Mouse (Mus musculus): ENCODE results near the gene Ece1. TPM values are rescaled to one million over a fixed set of nuclear protein-coding genes. Genes with fewer than 3 reads are reported as not detected.

The Ece1 gene
- total RNA-seq, 2 experiments from 2014 or later: 12.5 to 25.4 TPM

GRCm38 (mm10) chr4:137879383-137880156 is 17.5 kb downstream of the Ece1 start:
- ATAC-seq (ENCODE audit: poor library complexity, severe bottlenecking): peak; percentile 65

- ATAC-seq (ENCODE audit: poor library complexity, severe bottlenecking): no peak
These were observed 19.4 kb downstream of the Ece1 start for GRCm38 (mm10) chr4:137881445-137881844.

GRCm38 (mm10) chr4:137882663-137883062 is 20.6 kb downstream of the Ece1 start:
- no peak for ATAC-seq (ENCODE audit: poor library complexity, severe bottlenecking)

DNA sequence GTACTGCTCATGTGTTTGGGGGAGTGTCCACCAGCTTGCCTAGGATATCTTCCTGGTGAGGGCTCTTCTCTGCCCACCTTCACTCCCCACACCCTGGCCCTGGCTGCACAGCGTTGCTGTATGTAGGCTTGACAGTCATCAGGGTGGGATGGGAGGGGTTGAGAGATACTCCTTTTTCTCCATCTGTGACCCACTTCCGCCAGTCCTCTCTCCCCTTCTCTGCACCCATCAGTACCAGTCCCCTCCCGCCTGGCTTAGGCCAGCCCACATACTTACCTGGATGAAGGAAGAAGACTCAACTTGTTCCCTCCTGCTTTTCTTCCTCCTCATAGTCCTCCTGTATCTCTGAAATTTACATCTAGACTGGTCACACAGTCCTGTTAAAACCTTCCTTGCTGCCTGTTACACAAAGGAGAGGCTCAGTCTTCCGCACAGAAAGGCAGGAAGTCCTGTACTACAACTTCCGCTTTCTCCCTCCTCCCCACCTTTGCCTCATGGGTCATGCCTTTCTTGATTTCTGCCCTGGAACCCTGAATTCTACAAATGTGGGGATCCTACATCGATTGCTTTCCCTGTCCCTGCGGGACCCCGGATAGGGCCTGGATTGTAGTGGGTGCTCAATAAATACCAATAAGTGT is 21.6 kb downstream of the Ece1 start:
- ATAC-seq (ENCODE audit: poor library complexity, severe bottlenecking): peak; percentile 86

DNA sequence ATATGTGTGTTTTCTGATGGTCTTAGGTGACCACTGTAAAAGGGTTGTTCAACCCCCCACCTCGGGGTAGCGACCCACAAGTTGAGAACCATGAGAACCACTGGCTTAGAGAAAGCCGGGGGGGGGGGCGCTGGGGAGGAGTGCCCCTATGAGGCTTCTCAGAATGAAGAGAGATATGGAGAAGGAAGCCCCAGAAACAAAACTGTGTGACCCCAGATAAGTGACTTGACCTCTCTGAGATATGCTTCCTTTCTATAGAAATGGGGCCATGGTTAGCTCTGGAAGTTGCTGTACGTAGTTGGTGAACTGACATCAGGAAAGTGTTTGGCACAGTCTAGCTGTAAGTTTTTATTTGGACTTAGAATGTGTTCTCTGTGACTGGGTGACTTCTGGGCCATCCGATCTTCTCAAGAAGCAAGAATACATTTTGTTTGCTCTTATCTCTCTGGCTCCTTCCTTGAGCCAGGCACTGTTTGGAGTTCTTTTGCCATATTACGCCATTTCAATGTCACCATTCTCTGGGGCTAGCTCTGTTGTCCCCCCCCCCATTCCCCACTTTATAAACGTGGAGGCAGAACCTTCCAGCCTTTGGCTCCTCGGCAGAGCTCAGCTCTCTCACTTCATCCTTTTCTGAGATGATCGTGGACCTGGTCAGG is 25.4 kb downstream of the Ece1 start:
- no peak for ATAC-seq (ENCODE audit: poor library complexity, severe bottlenecking)

GRCm38 (mm10) chr4:137887993-137888388 is 26.0 kb downstream of the Ece1 start:
- ATAC-seq (ENCODE audit: poor library complexity, severe bottlenecking): no peak

- ATAC-seq (ENCODE audit: poor library complexity, severe bottlenecking): peak; percentile 93
These were observed 28.6 kb downstream of the Ece1 start for GRCm38 (mm10) chr4:137890596-137890995.

- ATAC-seq (ENCODE audit: poor library complexity, severe bottlenecking): no peak
These were observed 29.6 kb downstream of the Ece1 start for GRCm38 (mm10) chr4:137891553-137892145.

DNA sequence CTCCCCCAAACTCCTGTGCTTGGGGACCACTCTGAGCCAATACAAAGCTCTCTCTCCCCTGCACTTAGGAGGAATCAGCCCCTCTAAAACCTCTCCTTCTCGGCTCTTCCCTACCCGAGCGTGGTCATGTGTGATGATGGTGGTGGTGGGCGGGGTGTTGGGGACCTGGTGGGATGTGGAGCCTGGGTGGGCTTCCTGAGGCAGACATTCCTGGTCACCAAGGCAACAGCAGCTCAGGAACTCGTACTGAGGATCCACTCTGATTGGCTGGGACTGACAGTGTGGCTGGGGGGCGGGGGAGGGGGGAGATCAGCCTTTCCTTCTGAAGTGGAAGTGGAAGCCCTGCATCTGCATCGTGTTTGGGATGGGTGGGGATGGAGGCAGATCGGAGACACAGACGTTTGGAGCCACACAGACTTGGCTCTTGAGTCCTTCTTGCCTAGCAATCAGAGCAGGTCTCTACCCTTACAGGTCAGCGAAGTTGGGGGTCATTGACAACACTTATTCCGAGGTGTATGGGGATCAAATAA is 30.7 kb downstream of the Ece1 start:
- no peak for ATAC-seq (ENCODE audit: poor library complexity, severe bottlenecking)

DNA sequence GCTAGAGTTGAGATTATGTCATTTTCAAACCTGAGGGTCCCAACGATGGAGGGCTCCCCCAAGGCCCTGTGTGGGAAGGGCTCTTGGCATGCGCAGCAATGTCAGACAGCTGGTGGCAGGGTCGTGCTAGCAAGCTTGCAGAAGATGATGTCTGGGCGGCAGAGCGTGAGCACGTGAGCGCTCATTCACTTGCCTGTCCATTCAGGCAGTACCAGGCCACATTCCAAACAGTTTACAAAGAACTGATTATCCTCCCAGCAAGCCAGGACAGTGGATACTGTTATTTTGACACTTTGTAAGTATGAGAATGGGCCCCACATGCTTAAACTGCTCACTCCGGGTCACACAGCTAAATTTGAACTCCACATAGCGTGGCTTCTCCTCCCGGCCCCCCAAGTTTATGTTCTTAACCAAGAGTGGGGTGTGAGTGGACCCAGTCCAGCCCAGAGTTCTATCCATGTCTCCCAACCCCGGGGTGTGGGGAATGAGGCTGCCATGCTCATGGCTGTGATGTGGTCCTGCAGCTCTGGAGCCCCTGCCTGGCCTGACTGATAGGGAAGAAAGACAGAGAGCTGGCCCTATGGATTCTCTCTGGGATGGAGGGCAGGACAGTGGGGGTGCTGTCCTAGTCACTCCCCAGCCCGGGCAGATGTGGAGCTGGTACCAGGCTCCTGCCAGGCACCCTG is 34.7 kb downstream of the Ece1 start:
- no peak for ATAC-seq (ENCODE audit: poor library complexity, severe bottlenecking)

GRCm38 (mm10) chr4:137897298-137897612 is 35.2 kb downstream of the Ece1 start:
- ATAC-seq (ENCODE audit: poor library complexity, severe bottlenecking): no peak

- no peak for ATAC-seq (ENCODE audit: poor library complexity, severe bottlenecking)
These were observed 36.5 kb downstream of the Ece1 start for GRCm38 (mm10) chr4:137898490-137898889.

DNA sequence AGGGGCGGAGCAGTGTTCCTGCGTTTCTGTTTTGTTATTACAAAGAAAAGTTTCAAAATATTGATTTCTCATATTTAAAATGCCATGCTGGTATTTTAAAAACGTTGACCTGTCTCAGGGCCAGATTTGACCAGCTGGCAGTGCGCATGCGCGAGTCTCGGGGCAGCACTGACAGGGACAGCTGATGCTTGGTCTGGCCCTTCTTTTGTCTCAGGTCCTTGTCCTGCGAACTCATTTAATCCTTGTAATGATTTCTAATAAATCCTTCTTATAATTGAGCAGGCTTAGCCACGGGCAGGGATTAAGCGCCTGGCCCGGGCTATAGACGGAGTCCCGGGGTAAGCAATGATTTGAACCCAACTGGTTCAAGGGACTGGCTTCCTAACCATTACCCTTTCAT is 40.2 kb downstream of the Ece1 start:
- no peak for ATAC-seq (ENCODE audit: poor library complexity, severe bottlenecking)

GRCm38 (mm10) chr4:137902873-137903272 is 40.8 kb downstream of the Ece1 start:
- no peak for ATAC-seq (ENCODE audit: poor library complexity, severe bottlenecking)

GRCm38 (mm10) chr4:137904956-137905551 is 43.0 kb downstream of the Ece1 start:
- no peak for ATAC-seq (ENCODE audit: poor library complexity, severe bottlenecking)

- ATAC-seq (ENCODE audit: poor library complexity, severe bottlenecking): no peak
These were observed 45.9 kb downstream of the Ece1 start for GRCm38 (mm10) chr4:137907979-137908378.

DNA sequence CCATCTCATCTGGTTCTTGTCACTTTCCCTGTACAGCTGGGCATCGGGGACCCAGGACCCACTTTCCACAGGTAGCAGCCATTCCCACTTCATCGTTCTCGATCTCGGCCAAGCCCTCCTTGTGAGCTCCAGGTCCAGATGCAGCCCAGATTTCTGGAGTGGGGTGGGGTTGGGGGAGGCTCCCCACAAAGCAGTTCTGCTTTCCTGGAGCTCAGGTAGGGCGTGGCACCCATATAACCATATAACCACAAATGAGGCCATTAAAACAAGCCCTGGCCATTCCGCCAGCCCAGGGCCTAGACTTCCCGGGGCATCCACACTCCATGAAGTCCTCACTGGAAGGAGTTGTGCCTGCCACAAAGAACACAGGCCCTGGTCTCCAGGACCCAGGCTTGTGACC is 46.5 kb downstream of the Ece1 start:
- peak; percentile 38; the same call in 1 of the 2 replicates for ATAC-seq (ENCODE audit: poor library complexity, severe bottlenecking)

GRCm38 (mm10) chr4:137908915-137909314 is 46.9 kb downstream of the Ece1 start:
- ATAC-seq (ENCODE audit: poor library complexity, severe bottlenecking): no peak

DNA sequence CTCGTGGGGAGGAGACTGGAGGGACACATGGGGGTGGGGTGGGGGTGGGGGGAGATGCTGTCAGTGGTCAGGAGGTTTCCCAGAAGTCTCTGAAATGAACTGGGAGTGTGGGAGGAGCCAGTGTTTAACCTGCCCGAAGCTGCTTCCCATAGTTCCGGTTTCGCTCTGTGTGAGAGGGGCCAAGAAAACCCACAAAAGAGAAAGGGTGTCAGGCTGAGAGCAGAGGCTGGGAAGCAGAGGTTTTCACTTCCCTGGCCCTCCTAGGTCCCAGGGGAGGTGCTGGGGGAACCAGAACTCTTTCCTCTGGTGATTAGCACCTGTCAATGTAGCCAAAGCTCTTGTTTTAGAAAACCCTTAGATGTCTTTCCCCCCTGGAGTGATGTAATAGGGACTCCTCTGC is 47.4 kb downstream of the Ece1 start:
- peak; percentile 66 for ATAC-seq (ENCODE audit: poor library complexity, severe bottlenecking)

GRCm38 (mm10) chr4:137910382-137911009 is 48.5 kb downstream of the Ece1 start:
- ATAC-seq (ENCODE audit: poor library complexity, severe bottlenecking): no peak
